Mouse (Mus musculus): Measurements from ENCODE around the gene Adamts17. TPM values are rescaled to one million over a fixed set of nuclear protein-coding genes. Genes with fewer than 3 reads are reported as not detected.

The Adamts17 gene
- total RNA-seq, 1 experiment from 2014 or later: 4.8 TPM

DNA sequence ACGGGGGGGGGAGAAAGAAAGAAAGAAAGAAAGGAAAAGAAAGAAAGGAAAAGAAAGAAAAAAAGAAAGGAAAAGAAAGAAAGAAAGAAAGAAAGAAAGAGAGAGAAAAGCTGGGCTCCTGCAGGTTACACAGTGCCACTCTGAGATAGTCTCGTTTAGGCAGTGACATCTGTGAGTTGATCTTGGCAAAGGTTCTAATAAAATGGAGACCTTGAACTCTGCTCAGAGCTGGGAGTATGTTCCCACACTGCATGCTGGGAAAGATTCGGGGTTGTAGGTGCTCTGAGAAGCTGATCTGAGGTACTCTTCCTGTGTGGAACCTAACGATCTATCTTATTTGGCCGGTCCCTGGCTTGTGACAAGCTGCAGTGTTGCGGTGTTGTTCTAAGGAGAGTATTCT lies 7.0 kb downstream of the Adamts17 start:
- no peak for DNase-seq

GRCm38 (mm10) chr7:66847299-66847698 lies 7.8 kb downstream of the Adamts17 start:
- no peak for DNase-seq

GRCm38 (mm10) chr7:66849316-66849715 lies 9.8 kb downstream of the Adamts17 start:
- DNase-seq: no peak

DNA sequence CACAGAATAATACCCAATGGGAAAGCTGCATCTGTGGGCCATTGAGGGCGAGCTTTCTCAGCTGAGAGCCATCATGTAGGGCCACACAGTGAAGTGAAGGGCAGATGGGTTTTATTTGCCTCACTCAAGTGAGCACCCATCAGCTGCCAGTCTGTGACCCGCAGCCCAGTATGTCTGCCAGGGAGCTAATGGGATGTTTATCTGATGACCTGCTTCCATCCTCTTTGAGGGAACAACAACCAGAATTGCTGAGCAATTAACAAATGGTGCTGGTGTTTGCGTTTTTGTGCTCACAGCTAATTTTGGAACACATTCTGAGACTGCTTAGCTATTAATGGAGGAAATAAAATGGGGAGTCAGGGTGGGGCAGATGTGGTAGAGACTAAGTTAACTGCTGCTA lies 12.6 kb downstream of the Adamts17 start:
- no peak for DNase-seq

DNA sequence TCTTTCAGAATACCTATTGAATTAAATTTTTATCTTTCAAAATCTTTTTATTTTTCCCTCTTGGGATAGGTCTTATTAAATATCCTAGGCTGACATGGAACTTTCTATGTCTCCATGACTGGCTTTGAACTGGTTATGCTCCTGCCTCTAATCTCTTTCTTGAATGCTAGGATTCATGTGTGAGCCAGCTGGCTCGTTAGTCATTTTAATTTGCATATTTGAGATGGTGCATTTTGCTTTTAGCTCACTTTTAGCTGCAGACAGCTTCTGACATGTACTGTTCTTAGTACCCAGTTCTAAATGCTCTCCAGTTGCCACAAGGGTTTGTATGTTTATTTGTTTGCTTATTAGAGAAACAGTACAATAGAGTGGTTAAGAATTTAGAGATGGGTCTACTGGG lies 18.1 kb downstream of the Adamts17 start:
- DNase-seq: no peak

DNA sequence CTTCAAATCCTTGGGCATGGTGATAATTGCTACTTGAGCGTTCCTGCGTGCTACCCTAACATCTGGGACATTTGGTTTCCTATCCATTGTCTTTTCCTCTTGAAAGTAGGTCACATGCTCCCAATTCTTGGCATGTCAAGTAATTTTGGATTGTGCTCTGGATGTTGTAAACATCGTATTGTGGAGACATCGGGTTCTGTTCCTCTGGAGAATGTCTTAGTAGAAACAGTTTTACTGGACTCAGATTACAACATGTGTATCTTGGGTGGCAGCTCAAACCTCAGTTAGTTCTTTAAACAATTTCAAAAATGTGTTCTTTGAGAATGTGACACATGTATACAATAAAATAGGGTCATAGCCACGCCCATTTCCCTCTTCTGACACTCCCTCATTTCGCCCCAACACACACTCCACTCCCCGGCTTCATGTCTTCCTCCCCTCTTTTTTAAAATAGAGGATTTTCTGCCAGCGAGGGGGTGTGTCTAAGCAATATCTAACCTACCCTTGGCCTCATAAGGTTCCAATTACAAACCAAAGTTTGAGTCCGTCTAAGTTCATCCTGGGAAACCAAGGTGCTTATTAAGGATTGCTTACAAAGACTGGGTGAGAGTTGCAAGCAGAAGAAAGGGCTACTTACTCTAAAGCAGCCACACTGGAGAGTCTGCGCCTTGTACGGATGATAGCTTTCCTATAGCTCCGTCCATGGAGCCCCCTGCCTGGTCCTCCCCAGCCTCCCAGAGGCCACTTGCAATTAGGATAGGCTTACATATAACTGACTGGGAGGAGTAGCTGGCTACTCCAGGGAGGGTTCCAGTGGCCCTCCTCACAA lies 18.9 kb downstream of the Adamts17 start:
- DNase-seq: no peak

GRCm38 (mm10) chr7:66859220-66859619 lies 19.7 kb downstream of the Adamts17 start:
- no peak for DNase-seq

- DNase-seq: no peak
These were observed 27.6 kb downstream of the Adamts17 start for GRCm38 (mm10) chr7:66866944-66867718.

DNA sequence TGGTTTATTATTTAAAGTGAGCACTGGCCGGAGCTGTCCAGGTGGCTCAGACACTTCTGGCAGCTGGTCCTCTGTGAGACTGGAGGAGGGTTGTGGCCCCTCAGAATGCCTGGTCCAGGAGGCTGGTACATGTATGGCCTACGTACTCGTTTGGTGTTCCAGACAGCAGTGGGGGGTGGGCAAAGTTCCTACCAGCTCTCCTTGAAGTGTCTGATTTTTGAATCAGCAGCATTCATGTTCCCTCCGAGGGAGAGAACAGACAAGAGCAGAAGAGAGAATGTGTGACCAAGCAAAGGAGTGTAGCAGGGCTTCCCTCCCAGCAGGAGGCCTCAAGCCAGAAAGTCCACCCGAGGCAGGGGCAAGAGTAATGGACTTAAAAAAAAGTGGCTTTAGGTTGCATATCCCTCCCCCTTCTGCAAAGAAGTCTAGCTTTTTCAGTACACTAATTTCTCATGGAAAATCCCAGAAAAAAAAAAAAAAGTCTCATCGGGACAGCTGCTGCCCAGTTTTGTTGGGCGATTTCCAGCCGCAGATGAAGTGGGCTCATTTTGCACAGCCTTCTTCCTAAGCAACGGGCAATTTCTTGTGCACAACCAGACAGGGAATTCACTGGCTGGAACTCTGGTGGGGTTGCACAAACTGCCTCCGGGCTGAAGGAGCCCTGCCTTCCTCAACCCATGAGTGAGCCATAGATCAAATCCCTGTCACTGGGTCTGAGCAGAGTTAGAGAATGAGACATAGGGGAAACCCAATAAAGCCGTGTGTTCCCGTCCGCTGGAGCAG lies 28.4 kb downstream of the Adamts17 start:
- DNase-seq: peak; percentile 42

DNA sequence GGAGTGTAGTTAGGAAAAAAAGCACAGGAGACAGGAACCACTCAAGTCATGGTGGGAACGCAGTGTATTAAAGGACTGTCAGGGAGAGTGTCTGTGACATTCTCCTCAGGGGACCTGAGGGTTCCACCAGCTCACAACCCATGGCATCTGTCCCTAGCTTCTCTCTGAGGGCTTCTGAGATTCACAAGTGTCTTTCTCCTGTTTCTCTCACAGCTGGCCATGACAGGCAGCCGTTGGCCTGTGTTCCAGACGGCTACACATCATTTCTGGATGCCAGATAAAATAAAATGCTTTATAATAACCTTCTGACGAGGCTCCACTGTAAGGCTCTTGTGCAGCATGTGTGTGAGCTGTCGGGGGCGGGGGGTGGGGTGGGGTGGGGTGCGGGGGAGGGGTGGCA lies 32.0 kb downstream of the Adamts17 start:
- DNase-seq: no peak

DNA sequence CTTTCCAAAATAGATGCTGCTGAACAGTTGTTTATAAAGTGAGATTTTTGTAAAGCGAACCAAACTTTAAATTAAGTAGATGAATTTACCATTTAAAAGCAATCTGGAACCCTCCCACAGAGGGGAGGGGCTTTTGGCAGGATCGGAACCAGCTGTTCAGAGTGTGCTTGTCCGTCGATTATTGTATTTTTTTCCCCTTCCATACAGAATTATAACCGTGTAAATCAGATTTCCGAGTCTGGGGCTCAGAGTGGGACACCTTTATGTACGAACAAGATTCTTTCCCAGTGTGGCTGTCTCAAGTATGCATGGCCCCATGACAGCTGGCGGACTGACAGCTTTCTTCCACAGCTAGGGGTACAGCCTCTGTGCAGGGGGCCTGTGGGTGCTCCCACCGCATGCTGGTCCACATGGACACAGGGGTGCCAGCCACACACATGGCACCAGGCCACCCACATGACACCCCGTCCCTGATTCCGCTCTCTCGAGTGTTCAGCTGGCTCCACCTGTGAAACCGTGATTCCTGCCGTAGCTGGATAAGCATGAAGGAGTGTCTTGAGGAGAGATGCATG lies 32.5 kb downstream of the Adamts17 start:
- no peak for DNase-seq

DNA sequence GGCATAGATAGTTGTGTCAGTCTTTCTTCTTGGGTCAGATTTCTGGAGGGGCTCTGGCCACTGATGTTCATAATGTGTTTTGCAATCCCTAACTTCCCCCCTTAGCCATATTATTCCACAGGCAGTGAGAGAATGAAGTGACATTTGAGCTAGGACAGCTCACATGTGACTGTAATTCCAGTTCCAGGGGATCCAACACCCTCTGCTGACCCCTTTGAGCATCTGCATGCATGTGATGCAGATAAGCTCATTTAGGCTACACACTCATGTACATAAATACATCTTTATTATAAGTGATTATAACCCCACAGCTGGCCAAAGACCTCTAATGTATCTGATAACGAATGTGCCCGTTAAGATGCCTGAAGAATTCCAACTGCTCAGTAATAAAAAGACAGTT lies 33.7 kb downstream of the Adamts17 start:
- DNase-seq: no peak

DNA sequence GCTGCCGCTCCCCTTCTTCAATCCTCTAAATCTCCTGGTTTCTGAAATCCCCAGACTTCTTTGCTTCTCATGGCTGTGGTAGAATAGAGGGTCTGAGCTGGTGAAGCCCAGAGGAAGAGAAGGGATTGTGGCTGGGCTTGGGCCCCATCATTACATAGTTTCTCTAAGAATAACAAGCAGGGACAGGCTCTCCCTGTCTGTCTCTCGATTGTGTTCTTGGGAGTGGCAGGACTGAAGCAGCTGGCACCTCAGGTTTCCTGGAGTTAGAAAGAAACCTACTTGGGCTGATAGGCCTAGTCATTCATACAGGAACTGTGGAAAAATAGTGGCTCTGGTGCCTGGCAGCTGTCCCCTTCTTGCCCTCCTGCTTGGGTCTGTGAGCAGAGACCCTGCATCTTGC lies 51.9 kb downstream of the Adamts17 start:
- DNase-seq: no peak

DNA sequence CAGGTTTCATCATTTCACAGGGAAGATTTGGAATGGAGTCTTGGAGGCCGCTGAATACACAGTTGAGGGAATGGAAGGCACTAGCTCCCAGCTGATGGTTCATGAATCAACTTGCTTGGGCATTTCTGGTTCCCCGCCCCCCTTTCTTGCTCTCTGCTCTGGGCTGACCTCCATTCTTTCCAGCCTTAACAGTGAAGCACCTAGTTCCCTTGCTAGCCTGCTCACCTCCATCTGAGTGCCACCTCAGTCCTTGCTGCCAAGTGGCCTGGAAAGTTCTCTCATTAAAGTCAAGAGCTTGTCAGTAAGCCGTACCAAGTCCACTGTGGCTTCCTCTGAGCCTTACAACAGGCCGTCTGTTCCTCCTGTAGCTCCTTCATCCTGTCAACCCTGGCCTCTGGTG lies 52.6 kb downstream of the Adamts17 start:
- no peak for DNase-seq

GRCm38 (mm10) chr7:66902376-66902775 lies 62.8 kb downstream of the Adamts17 start:
- DNase-seq: no peak

- DNase-seq: peak; percentile 75
These were observed 63.5 kb downstream of the Adamts17 start for GRCm38 (mm10) chr7:66903014-66903413.

DNA sequence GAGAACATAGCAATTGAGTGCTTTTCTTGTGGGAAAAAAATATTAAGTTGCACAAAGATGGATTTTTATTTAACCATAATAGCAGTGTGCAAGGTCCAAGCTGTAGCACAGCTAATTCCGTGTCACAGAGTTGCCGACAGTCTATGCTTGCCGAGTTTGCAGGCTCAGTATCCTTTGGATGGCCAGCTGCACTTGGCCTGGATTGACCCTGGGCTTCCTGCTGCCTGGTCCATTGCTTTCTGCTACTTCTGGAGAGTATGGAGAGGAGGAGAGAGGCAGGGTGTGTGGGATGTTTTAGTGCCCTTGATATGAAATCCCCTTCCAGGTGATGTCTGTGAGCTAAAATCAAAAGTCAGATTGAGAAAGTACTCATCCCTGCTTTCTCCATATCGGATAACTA lies 66.4 kb downstream of the Adamts17 start:
- DNase-seq: no peak

DNA sequence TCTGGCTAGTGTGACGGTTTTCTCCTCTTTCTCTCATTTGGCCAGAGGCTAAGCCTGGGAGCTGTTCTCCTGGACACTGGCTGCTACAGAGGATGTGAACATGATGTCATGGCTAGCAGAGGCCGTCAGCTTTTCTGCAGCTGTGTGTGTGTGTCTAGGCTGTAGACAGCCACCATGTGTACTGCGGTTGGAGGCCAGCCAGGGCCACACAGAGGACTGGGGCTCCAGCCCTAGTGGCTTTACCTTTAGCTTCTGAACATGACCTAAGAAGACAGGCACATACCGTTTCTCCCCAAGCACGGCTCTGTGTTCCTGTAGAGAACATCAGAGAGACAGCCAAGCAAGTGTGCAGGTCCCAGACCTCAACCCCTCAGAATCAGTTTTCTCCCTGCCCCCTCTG lies 73.3 kb downstream of the Adamts17 start:
- peak; percentile 41 for DNase-seq

DNA sequence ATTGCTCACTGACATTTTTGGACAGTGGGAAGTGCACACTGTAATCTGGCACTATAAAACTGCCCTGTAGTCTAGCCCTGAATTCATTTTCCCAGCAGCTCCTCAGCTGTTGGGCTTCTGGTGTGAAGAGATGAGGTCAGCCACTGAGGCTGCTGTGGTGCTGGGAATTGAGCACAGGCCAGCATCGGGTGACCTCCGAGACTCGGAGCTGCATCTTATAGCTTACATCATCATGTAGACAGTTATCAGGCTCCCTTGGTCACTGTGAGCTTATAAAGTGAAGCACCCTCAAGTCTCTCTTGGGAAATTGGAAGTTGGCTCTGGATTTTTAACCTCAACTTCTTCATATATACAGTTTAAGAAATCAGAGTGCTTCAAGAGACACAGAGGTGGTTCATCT lies 84.1 kb downstream of the Adamts17 start:
- no peak for DNase-seq

GRCm38 (mm10) chr7:66924104-66924503 lies 84.6 kb downstream of the Adamts17 start:
- no peak for DNase-seq

- DNase-seq: peak; percentile 80
These were observed 89.7 kb downstream of the Adamts17 start for GRCm38 (mm10) chr7:66929263-66929662.

- no peak for DNase-seq
These were observed 91.8 kb downstream of the Adamts17 start for GRCm38 (mm10) chr7:66931291-66931690.

Measured in adrenal gland, postnatal 14 days (tissue).